Mouse (Mus musculus) testis, adult 2 months (tissue): ENCODE results near the gene Trim67.

Experiments used
- CTCF ChIP-seq: fragments of 200-500 bp; IDR thresholded peaks from 2 replicates; pipeline ENCODE4 v1.5.1; 2012; ENCODE audit warnings: low read depth, mild to moderate bottlenecking, inconsistent platforms, low read length, moderate library complexity; ENCODE audit not compliant: control insufficient read depth, insufficient read depth, insufficient replicate concordance
- POLR2A ChIP-seq: fragments of 200-500 bp; IDR thresholded peaks from 2 replicates; pipeline ENCODE4 v1.6.1; 2012; ENCODE audit warnings: low read depth, mild to moderate bottlenecking, inconsistent platforms, low read length, moderate library complexity; ENCODE audit not compliant: control insufficient read depth

- TF ChIP-seq CTCF (no peak), POLR2A (no peak)
Measured at GRCm38 (mm10) chr8:124840900-124841299, 48.0 kb downstream of the Trim67 start.
